Mouse (Mus musculus): Measurements from ENCODE around the gene Myt1l. TPM values are rescaled to one million over a fixed set of nuclear protein-coding genes. Genes with fewer than 3 reads are reported as not detected.
A peak's percentile ranks its signal among the peaks of the same experiment; 100 is the strongest.

The Myt1l gene
- total and polyA plus RNA-seq, 2 experiments from 2014 or later, result 114 to 218 TPM

GRCm38 (mm10) chr12:29675594-29676362, 147.6 kb downstream of the Myt1l start:
- peak; percentile 84 for ATAC-seq
- no peaks in the 10 kb centered on the region for H3K27me3 ChIP-seq (ENCODE audit: insufficient read depth, low read length)
- H3K4me3 ChIP-seq (ENCODE audit: low read depth, low read length), result no peak overlapping the region
- no peak overlapping the region for H3K9ac ChIP-seq
- H3K36me3 ChIP-seq (ENCODE audit: insufficient read depth), result no peaks in the 10 kb centered on the region; the same call in 1 of the 2 replicates
- no peak overlapping the region for H3K4me2 ChIP-seq (ENCODE audit: low read depth)
- WGBS, result 43% methylated on average over 14 of the region's 14 CpGs
- DNase-seq, result peak; percentile 81
- 0 out of 2 replicates have a peak overlapping the region, but pooled peaks have one; percentile 15 for H3K27ac ChIP-seq (ENCODE audit: low read depth, low read length)
- no peaks in the 10 kb centered on the region for H3K9me3 ChIP-seq (ENCODE audit: low read length)
- no peaks in the 10 kb centered on the region; the same call in 1 of the 2 replicates for H3K4me1 ChIP-seq (ENCODE audit: insufficient read depth)
- peak; percentile 80 for TF ChIP-seq CTCF (IDR thresholded peaks at IDR 0.05; ENCODE audit: low read depth)

GRCm38 (mm10) chr12:29682384-29682783, 154.2 kb downstream of the Myt1l start:
- 88% methylated on average over 8 of the region's 8 CpGs for WGBS

GRCm38 (mm10) chr12:29682946-29683345, 154.8 kb downstream of the Myt1l start:
- no peak overlapping the region for H3K4me3 ChIP-seq (ENCODE audit: low read depth, low read length)
- no peaks in the 10 kb centered on the region for H3K36me3 ChIP-seq (ENCODE audit: insufficient read depth)
- H3K9ac ChIP-seq, result no peak overlapping the region
- H3K4me1 ChIP-seq (ENCODE audit: insufficient read depth), result peaks cover 2% of the 10 kb centered on the region; the same call in 1 of the 2 replicates
- no peak overlapping the region for H3K4me2 ChIP-seq (ENCODE audit: low read depth)
- H3K27ac ChIP-seq (ENCODE audit: low read depth, low read length), result no peak overlapping the region
- no peak for TF ChIP-seq CTCF (IDR thresholded peaks at IDR 0.05; ENCODE audit: low read depth)
- H3K9me3 ChIP-seq (ENCODE audit: low read length), result no peaks in the 10 kb centered on the region
- WGBS, result 85% methylated on average over 8 of the region's 8 CpGs
- no peaks in the 10 kb centered on the region for H3K27me3 ChIP-seq (ENCODE audit: insufficient read depth, low read length)
- DNase-seq (no peak), ATAC-seq (no peak)

More at GRCm38 (mm10) chr12:29682384-29682783, 154.2 kb downstream of the Myt1l start:
- H3K4me1 ChIP-seq (ENCODE audit: insufficient read depth), result peaks cover 2% of the 10 kb centered on the region; the same call in 1 of the 2 replicates
- H3K27ac ChIP-seq (ENCODE audit: low read depth, low read length), result no peak overlapping the region
- DNase-seq (no peak), ATAC-seq (no peak)
- no peak overlapping the region for H3K9ac ChIP-seq
- H3K4me3 ChIP-seq (ENCODE audit: low read depth, low read length), result no peak overlapping the region
- H3K9me3 ChIP-seq (ENCODE audit: low read length), result no peaks in the 10 kb centered on the region
- H3K36me3 ChIP-seq (ENCODE audit: insufficient read depth), result no peaks in the 10 kb centered on the region
- H3K27me3 ChIP-seq (ENCODE audit: insufficient read depth, low read length), result no peaks in the 10 kb centered on the region
- H3K4me2 ChIP-seq (ENCODE audit: low read depth), result no peak overlapping the region
- TF ChIP-seq CTCF (IDR thresholded peaks at IDR 0.05; ENCODE audit: low read depth), result no peak

- DNase-seq (no peak), ATAC-seq (no peak)
- Histone ChIP-seq H3K4me3 (ENCODE audit: low read depth, low read length) (no peak overlapping the region), H3K4me2 (ENCODE audit: low read depth) (no peak overlapping the region), H3K4me1 (ENCODE audit: insufficient read depth) (0 out of 2 replicates have a peak, but pooled peaks cover 2% of the 10 kb centered on the region), H3K27me3 (ENCODE audit: insufficient read depth, low read length) (no peaks in the 10 kb centered on the region), H3K9ac (no peak overlapping the region), H3K36me3 (ENCODE audit: insufficient read depth) (peaks cover 9% of the 10 kb centered on the region; the same call in 1 of the 2 replicates), H3K27ac (ENCODE audit: low read depth, low read length) (no peak overlapping the region), H3K9me3 (ENCODE audit: low read length) (no peaks in the 10 kb centered on the region)
- TF ChIP-seq CTCF (IDR thresholded peaks at IDR 0.05; ENCODE audit: low read depth), result no peak
- WGBS, result 53% methylated on average over 8 of the region's 8 CpGs
Measured at GRCm38 (mm10) chr12:29686241-29686640, 158.1 kb downstream of the Myt1l start.

- H3K9me3 ChIP-seq (ENCODE audit: low read length), result no peaks in the 10 kb centered on the region
- H3K27me3 ChIP-seq (ENCODE audit: insufficient read depth, low read length), result no peaks in the 10 kb centered on the region
- DNase-seq, result no peak
- no peak overlapping the region for H3K4me3 ChIP-seq (ENCODE audit: low read depth, low read length)
- WGBS, result 81% methylated on average over 5 of the region's 5 CpGs
- no peak overlapping the region for H3K9ac ChIP-seq
- peaks cover 22% of the 10 kb centered on the region for H3K4me1 ChIP-seq (ENCODE audit: insufficient read depth)
- H3K36me3 ChIP-seq (ENCODE audit: insufficient read depth), result peaks cover 9% of the 10 kb centered on the region; the same call in 1 of the 2 replicates
- no peak for TF ChIP-seq CTCF (IDR thresholded peaks at IDR 0.05; ENCODE audit: low read depth)
- no peak overlapping the region for H3K4me2 ChIP-seq (ENCODE audit: low read depth)
- H3K27ac ChIP-seq (ENCODE audit: low read depth, low read length), result no peak overlapping the region
- no peak for ATAC-seq
Measured at GRCm38 (mm10) chr12:29691566-29691965, 163.4 kb downstream of the Myt1l start.

- DNase-seq, result peak; percentile 51
- Histone ChIP-seq H3K9me3 (ENCODE audit: low read length) (no peaks in the 10 kb centered on the region), H3K4me1 (ENCODE audit: insufficient read depth) (peaks cover 55% of the 10 kb centered on the region), H3K27me3 (ENCODE audit: insufficient read depth, low read length) (no peaks in the 10 kb centered on the region), H3K36me3 (ENCODE audit: insufficient read depth) (0 out of 2 replicates have a peak, but pooled peaks cover under 1% of the 10 kb centered on the region), H3K4me3 (ENCODE audit: low read depth, low read length) (no peak overlapping the region), H3K27ac (ENCODE audit: low read depth, low read length) (peak overlapping the region; percentile 66), H3K9ac (no peak overlapping the region), H3K4me2 (ENCODE audit: low read depth) (no peak overlapping the region)
- WGBS, result 12% methylated on average over 2 of the region's 2 CpGs
- ATAC-seq, result peak; percentile 16; the same call in 1 of the 2 replicates
- no peak for TF ChIP-seq CTCF (IDR thresholded peaks at IDR 0.05; ENCODE audit: low read depth)
Measured at GRCm38 (mm10) chr12:29695194-29695593, 167.0 kb downstream of the Myt1l start.
